Mouse (Mus musculus) ovary, postnatal 14 days (tissue): ENCODE measurements around the gene Leng8.

Source experiments
- DNase-seq: peaks from one replicate; pipeline ENCODE4 v3.0.0; 2022; ENCODE audit warnings: low spot score

The Leng8 gene

DNA sequence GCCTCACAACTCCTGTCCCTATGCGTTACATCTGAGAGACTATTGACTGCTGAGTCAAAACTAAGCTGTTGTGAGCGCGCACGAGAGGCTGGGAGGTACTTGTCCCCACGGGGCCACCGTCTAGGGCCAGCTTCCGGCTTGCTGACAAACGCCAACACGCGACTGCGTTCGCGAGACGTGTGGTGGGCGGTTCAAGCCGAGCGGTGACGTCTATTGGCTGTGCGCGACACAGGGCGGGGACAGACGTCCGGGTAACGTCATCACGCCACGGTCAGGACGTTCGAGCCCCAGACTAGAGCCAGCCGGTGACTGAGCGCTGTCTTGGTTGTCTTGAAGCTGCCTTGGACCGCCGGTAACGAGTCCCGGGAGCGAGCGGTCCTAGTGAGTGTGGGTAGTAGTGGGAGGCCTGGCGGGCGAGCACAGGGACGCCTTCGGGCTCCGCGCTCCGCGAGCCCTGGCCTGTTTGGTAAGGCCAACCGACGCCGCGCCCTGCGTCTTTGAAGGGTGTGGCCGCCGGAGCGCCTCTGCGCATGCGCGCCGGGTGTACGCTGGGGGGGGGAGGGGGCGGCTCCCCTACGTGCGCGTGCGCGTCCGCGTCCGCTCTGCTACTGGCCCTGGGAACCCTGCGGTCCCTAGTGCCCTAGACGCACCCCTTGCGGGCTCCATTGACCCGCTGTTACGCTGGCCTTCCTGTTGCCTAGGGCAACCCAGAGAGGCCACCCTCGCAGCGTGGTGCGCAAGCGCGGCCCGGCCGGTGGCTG is at the start of gene Leng8:
Gene Leng8 (plus strand): TSS at position 269 of the 761 bp plus-strand sequence.
- peak; percentile 95 for DNase-seq

DNA sequence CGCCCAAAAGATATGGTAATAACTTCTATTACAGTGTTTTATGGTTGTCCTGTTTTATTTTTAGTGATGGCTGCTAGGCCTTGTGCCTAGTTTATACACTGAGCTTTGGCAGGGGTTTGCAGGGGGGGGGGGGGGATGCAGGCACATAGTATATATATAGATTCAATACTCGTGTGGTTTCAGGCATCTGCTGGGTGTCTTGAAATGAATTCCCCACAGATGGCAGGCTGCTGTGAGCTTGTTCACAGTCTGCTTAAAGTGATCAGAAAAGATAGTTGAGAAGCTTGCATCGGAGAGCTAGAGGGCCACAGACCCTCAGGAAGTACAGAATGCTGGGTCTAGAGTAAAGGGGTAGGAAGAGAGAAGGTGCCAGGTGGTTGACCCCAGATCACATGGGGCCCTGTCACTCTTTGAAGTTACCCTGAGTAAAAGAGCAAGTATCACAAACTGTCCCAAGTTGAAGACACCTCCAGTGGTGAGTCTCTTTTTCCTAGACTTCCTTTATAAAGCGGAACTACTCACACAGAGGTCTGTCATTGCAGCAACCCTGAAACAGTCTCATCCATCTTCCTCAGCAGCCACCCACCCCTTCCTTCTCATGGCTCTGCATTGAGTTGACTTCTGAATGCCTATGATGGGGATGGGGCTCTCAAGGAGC is 49.5 kb upstream of the Leng8 start:
- no peak for DNase-seq

DNA sequence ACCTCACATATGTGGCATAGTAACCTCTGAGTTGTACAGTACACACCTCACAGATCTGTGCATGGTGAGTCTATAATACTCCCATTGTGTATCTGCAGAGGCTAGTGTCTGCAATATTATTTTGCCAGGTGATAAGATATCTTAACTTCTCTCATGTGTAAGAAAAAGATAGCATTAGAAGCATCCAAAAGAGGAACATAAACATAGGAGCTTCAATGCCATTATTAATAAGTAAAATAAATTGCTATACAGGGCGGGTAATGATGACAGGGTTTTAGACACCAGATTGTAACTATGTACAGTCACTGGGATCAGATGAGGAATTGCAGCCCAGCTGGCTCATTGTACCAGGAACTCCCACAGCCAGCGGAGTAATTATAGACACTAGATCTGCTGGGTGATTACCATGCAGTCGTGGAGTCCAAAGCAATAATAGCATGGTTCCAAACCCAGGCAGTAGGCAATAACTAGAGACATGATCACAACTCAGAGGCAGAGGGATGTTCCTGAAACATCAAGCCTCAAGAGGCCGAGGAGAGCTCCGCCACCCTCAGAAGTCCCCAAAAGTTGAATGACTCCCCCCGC is 48.9 kb upstream of the Leng8 start:
- no peak for DNase-seq

DNA sequence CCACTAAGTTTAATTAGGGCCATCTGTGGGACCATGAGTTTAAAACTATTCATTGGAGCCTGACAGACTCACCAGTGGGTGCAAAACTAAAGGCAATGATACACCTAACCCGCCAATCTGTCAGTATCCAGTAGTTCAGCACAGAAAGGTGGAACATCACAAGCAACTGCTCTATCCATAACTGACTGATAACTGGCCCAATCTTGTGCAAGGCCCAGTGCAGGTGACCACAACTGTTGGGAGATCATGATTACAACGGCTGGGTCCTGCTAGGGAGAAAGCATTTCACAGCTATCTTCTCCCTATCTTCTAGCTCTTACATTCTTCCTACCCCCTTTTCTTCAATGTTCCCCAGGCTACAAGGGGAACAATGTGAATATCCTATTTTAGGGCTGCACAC is 48.2 kb upstream of the Leng8 start:
- no peak for DNase-seq

DNA sequence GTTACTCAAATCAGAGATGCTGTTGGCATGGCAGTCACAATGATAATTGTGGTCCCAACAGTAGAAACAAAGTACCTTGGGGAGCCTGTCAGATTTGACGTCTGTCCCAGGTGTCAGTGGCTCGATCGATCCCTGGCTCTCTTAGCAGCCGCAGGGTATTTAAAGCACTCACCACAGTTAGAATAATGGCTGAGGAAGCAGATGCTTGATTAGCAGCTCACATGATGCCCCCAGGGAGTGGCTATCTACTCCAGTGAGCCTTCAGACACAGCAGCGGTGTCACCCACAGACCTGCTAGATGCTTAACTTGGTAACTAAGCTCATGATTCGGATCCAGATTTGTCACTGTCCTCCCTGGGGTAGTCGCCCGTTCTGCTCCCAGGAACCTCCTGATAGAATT is 45.7 kb upstream of the Leng8 start:
- DNase-seq = no peak

DNA sequence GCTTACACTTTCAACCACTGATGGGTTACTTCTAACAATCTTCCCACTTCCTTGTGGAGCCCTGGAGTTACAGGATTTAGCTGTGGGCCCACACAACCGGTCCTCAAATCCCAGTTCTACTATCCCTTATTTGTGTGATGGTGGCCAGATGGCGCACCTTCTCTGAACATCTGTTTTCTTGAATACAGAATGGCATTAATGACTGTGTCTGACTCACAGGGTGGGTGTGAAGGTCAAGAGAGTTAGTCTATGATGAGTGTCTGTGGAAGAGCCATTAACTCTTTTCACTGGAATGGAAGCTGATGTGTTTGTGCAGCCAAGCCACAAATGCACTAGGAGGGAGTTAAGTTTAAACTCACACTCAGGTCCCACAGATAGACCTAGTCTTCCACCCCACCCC is 38.5 kb upstream of the Leng8 start:
- DNase-seq = no peak

DNA sequence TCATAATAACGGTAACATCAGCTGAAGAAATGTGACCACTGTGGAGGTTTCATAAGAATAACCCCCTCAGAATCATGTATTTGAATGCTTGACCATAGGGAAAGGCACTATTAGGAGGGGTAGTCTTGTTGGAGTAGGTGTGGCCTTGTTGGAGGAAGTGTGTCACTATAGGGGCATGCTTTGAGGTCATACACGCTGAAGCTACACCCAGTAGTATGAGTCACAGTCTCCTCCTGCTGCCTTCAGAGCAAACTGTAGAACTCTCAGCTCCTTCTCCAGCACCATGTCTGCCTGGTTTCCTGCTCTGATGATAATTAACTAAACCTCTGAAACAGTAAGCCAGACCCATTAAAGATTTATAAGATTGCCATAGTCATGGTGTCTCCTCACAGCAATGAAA is 38.0 kb upstream of the Leng8 start:
- DNase-seq = no peak

DNA sequence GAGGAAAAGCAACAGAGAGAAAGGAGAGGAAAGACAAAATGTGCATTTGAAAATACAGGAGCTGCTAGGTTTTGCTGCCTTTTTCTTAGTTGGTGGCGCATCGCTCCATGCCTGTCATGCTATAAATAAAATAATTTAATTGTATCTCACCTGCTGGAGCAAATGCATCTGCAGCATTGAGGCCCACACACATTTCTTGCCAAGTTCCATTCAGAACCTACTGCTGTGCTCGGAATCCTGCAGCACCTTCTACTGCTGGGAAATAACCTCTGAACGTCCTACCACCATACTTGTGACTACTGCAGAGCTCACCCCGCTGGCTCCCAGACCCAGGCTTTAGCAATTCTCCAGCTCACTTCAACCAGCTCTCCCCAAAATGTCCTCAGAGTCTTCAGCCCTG is 35.7 kb upstream of the Leng8 start:
- no peak for DNase-seq

DNA sequence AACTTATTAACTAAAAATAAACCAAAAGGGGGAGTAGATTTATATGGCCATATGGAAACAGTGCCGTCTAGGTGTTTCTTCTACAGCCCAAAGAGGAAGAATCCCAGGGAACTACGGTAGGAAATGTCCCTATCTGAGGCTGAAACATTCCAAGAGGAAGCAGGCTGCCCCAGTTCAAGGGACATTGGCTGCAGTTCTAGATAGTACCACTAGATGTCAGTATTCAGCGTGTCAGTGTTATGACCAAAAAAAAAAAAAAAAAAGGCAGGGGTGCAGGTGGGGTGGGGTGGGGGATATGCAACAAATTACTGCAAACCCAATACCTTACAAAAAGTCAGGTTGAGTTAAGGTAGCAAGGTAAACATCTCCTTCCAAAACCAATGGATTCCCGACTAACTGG is 33.4 kb upstream of the Leng8 start:
- DNase-seq = no peak

DNA sequence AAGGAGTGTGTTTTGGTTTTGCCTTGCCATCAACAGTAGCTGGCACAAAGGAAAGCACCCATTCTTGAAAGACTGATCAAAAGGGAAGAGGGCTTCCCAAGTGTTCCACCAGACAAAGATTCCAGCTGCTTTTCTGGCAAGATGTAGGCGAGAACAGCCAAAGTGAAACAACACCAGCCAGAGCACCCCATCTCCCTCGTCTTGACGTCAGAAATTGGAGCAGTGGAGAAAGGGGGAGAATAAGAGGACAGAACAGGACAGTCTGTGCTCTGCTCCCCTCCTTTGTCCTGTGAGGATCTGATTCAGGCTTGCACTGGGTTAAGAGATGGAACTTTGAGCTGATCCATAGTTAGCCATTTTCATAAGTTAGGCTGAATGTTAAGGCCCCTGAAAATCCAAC is 25.1 kb upstream of the Leng8 start:
- no peak for DNase-seq

DNA sequence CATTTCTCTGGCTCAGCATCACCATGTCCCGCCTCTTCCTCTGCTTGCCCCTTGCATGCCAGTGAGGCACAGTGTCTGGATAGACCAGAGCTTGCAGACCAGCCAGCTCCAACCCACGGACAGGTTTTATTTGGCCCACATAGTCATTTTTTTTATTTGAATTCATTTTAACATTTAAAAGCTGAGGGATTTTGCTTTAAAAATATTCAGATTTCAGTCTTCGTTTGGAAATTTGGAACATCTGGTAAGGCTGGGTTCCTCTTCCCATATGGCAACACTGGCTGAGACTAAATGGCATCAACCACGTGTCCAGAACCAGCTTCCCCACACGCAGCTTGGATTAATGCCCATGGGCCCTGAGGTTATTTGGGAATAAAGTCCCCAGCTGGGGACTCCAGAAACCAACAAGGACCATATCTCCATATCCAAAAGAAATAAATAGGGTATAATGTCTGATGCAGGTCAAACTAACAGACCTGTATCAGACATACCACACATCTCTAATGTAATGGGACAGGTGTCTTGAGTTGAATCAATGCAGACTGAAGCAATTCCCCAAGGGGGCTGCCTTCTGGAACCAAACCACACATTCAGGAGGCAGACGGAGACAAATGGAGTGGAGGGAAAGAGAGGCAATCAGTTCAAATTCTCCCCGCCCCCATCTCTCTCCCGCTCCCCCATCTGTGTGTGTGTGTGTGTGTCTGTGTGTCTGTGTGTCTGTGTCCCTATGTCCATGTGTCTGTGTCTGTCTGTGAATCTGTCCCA is 19.6 kb upstream of the Leng8 start:
- DNase-seq = no peak

DNA sequence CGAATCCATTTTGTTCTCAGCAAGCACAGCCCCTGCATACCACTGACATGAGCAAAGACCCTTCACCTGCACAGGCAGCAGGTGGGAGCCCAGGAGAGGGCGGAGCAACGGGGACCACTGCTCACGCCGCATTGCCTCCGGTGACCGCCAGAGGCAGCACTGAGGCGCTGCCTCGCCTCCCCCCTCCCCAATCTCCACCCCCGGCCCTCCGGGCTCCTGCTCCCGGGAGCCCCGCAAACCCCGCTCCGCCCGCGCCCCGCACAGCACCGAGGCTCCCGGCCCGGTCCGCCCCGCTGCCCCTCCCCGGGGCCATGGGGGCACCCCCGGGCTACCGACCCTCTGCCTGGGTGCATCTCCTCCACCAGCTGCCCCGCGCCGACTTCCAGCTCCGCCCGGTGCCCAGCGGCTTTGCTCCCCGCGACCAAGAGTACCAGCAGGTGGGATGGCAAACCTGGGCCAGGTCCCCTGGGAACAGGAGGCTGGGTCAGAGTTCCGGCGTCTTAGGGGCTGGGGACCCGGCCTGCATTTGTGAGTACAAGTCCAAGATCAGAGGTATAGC is 17.4 kb upstream of the Leng8 start, which contains the start of gene Ttyh1:
Gene Ttyh1 (plus strand): TSS at position 65 of the 559 bp plus-strand sequence.
- no peak for DNase-seq

DNA sequence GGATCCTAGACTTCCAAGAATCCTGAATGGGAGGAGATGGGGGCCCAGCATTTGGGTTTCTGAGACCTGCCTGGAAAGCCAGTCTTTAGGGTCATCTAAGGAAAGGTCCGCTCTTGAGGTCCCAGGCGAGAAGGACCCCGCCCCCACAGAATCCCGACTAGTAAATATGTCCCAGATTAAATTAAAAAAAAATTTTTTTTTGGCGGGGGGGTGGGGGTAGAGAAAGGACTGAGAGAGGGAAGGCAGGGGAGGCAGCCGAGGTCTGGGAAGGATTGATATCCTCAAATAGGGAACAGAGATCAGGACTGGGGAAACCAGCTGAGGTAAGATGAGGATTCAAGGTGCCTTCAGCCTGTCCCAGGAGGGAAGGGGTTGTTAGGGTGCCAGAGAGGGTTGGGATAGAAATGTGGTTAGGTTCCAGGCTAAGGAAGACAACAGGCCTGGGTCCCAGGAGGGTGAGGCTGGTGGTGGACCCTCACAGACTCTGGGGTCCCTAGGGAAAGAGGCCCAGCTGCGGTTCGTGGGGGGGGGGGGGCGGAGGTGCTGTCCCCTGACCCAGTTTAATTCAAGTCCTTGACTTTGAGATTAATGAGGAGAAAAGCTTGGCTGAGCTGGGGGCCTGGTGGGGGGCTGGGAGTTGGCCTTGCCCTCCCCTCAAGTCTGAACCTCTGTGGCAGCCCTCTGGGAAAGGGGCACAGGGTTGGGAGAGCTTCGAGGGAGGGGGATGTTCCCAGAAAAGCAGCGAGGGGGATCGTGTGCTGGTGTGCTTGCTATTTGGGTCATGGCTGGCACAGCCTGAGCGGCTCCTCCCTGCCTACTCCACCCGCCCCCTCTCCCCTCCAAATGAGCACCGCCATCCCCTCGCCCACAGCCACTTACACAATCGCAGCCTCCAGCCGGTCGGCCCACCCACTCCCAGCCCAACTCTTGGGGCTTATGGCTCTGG is 16.6 kb upstream of the Leng8 start:
- no peak for DNase-seq

DNA sequence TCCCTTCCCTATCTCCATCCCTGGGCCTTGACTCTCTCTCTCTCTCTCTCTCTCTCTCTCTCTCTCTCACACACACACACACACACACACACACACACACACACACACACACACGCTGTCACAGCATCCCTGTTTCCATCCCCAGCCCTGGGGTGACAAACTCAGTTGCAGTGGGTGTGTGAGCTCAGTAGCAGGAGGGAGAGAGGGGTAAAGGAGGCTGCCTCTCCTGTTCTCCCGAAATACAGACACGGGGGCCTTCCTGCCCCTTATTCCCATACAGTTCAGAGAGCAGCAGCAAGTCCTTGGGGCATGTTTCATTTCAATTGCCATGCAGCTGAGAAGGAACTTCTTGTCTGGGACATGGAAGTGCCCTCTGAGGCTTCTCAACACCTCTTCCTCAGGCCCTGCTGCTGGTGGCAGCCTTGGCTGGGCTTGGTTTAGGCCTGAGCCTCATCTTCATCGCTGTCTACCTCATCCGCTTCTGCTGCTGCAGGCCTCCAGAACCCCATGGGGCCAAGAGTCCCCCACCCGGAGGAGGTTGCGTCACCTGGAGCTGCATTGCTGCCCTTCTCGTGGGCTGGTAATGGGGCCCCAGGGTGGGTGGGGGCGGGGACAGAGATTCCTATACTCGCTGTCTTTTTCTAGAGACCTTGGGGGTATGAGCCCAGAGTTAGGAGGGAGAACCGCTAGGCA is 14.6 kb upstream of the Leng8 start:
- no peak for DNase-seq

DNA sequence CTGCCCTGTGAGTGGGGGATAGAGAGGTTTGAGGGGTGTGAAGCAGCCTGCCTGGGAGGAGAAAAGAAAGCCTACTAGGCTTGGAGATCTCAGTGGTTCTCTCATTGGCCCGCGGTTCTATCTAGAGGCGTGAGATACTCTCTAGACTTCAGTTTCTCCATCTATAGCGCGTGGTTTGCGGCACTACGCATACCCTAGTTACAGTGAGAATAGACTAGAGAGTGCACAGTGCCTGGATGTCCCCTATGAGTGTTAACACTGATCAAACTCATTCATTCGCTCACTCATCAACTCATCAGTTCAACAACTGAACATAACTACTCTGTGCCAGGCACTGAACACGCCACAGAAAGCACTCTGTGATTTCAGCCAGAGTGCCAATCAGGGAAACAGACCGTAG is 14.1 kb upstream of the Leng8 start:
- DNase-seq = no peak

DNA sequence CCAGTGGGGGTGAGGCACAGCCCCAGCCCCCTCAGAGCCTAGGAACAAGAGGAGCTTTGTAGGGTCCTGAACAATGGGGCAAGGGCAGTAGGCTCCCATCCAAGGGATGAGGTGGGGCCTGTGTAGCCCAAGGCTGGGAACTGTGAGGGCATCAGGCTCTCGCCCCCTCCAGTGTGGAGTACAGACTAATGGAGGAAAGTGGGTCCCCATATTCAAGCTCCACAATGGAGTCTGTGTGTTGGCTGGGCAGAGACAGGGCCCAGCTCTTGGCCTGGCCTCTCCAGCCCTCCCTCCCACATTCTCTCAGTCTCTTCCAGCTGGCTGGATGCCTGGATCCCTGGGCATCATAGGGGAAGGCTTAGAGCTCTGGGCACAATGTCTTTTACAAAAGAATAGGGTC is 13.1 kb upstream of the Leng8 start:
- no peak for DNase-seq

DNA sequence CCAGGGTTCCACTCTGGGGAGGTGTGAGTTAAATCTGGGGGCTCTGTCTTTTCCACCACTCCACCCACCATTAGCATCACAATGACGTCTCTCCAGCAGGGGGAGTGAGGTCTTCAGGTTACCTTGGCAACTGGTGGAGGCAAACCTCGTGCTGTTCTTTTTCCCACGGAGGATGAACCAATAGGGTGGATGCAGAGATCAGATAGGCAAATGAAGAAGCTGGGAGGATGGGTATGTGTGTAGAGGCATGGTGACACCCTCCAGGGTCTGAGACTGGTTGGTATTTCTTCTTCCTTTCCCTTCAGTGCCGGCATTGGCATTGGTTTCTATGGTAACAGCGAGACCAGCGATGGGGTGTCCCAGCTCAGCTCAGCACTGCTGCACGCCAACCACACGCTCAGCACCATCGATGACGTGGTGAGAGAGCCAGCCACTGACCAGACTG is 12.5 kb upstream of the Leng8 start:
- no peak for DNase-seq

DNA sequence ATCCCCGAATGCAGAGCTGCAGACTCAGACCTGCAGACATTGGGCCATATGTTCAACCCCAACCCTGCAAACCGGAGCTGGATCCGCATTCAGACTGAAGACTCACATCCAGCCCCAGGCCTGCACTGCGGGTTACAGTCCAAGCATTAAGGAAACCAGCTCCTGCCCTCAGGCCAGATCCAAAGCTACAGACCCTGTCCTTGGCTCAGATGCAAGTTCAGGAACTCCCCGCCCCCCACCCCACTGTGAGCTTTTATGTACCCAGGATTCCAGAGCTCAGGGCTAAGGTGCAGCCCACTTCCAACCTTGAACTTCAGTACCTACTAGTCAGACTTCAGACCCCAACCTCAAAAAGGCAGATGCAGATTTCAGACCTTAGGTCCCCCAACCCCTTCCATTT is 12.0 kb upstream of the Leng8 start:
- no peak for DNase-seq

DNA sequence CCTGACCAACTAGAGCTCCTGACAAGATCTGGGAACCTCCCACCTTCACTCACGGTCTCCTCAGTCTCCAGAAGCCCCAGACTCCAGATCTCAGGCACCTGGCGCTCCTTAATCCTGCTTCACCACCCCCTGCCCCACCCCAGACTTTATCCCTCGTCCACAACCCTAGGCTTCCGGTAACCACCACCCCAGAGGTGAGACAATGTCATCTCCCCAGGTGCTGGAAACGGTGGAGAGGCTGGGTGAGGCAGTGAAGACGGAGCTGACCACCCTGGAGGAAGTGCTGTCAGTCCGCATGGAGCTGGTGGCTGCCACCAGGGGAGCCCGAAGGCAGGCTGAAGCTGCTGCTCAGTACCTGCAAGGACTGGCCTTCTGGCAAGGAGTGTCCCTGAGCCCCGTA is 11.5 kb upstream of the Leng8 start:
- no peak for DNase-seq

DNA sequence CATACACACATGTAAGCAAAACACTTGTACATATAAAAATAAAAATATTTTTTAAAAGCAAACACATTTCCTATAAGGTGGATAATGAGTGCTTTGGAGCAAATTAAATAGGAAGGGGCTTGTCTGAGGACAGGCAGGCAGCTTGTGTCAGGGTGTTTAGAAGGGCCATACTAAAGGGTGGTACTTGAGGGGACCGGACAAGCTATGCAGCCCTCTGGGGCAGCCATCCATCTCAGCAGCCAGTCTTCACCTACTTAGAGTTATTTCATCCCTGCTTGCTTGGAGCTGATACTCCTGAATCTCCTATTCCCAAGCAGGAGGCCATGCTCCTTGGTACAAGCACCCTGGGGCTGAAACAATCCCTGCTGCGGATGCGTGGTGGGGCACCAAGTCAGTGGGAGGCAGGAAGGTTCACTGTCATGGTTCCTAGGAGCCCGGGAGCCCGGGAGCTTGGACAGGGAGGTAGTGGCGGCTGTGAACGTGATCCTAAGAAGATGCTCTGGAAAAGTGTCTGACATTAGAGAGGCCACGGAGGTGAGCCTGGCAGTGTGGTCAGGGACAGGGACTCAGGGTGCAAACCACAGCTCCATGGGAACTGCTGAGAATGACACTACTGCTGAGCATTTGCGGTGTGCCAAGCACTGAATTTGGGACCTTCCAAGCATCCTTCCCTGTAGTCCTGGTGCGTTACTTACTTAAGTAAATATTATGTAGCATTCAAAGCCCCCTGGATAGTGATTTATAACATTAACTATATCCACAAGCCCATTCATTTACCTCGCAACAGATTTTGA is 9.7 kb upstream of the Leng8 start:
- no peak for DNase-seq
